Mouse (Mus musculus) CH12.LX (cell line): Measurements from ENCODE around the gene Flad1. TPM values are rescaled to one million over a fixed set of nuclear protein-coding genes. Genes with fewer than 3 reads are reported as not detected.

Experiments
- DNase-seq: peaks from one replicate; pipeline ENCODE4 v3.0.0-alpha.2; 2013; ENCODE audit errors: extremely low read depth
- H3K27ac ChIP-seq: 2 replicates; pipeline ENCODE4 v1.5.1; 2012; ENCODE audit warnings: low read depth, mild to moderate bottlenecking, control low read depth, moderate library complexity; ENCODE audit not compliant: insufficient read depth
- H3K27me3 ChIP-seq: replicated peaks from 2 replicates; pipeline ENCODE3; 2012; ENCODE audit warnings: inconsistent platforms
- H3K36me3 ChIP-seq, 2 experiments: replicated peaks in 1 of 2; 2 replicates each; pipeline versions ENCODE3 to v1.6.1; 2012; ENCODE audit warnings: inconsistent platforms in 1 of 2, low read length in 1 of 2, mild to moderate bottlenecking in 1 of 2, mixed read lengths in 1 of 2, moderate library complexity in 1 of 2; ENCODE audit not compliant: control insufficient read depth in 1 of 2, insufficient read depth in 1 of 2
- H3K4me1 ChIP-seq, 2 experiments: 2 replicates each; pipeline ENCODE4 v1.6.1; 2012; ENCODE audit warnings: inconsistent platforms in 1 of 2, moderate library complexity in 1 of 2; ENCODE audit not compliant: insufficient read depth in 2 of 2, control insufficient read depth in 1 of 2
- H3K4me2 ChIP-seq: 2 replicates; pipeline ENCODE4 v1.6.1; 2012; ENCODE audit warnings: low read depth, mild to moderate bottlenecking, control low read depth; ENCODE audit not compliant: poor library complexity, insufficient read depth, severe bottlenecking
- H3K4me3 ChIP-seq, 3 experiments: fragments of 150-350 bp in 1 of 3; sonication (generic) in 1 of 3; replicated peaks in 1 of 3; 2 replicates each; pipeline versions ENCODE3 to v1.5.1; 2011 to 2012; ENCODE audit warnings: low read depth in 2 of 3, low read length in 2 of 3, mild to moderate bottlenecking in 2 of 3, moderate library complexity in 2 of 3, control low read depth in 1 of 3, improper control_type of control experiment in 1 of 3, inconsistent platforms in 1 of 3, mixed read lengths in 1 of 3; ENCODE audit not compliant: poor library complexity in 1 of 3
- H3K79me2 ChIP-seq: replicated peaks from 2 replicates; pipeline ENCODE4 v1.6.1; 2012; ENCODE audit warnings: mild to moderate bottlenecking, moderate library complexity; ENCODE audit not compliant: control insufficient read depth, poor library complexity, insufficient read depth, severe bottlenecking; ENCODE audit errors: extremely low read depth
- H3K9ac ChIP-seq: 2 replicates; pipeline ENCODE4 v1.6.1; 2012; ENCODE audit warnings: low read depth, mild to moderate bottlenecking, control low read depth, moderate library complexity; ENCODE audit not compliant: insufficient read depth
- H3K9me3 ChIP-seq: replicated peaks from 2 replicates; pipeline ENCODE3; 2012; ENCODE audit warnings: low read length, inconsistent platforms, mixed read lengths
- BHLHE40 ChIP-seq: IDR thresholded peaks from 2 replicates; pipeline ENCODE4 v1.6.1; 2011; ENCODE audit warnings: mild to moderate bottlenecking, low read depth, low read length, improper control_type of control experiment
- CHD1 ChIP-seq: IDR thresholded peaks from 2 replicates; pipeline ENCODE4 v1.6.1; 2012; ENCODE audit warnings: low read depth, low read length, improper control_type of control experiment, inconsistent platforms
- CTCF ChIP-seq, 2 experiments: IDR thresholded peaks in 1 of 2; conservative IDR thresholded peaks in 1 of 2; 2 replicates each; pipeline ENCODE4 v1.5.1; 2011 to 2012; ENCODE audit warnings: low read depth in 2 of 2, low read length in 2 of 2, improper control_type of control experiment in 1 of 2, inconsistent platforms in 1 of 2, mild to moderate bottlenecking in 1 of 2, moderate library complexity in 1 of 2
- ELF1 ChIP-seq: IDR thresholded peaks from 2 replicates; pipeline ENCODE4 v1.6.1; 2014; ENCODE audit warnings: low read depth, mild to moderate bottlenecking, inconsistent platforms, low read length, improper control_type of control experiment
- EP300 ChIP-seq: IDR thresholded peaks from 2 replicates; pipeline ENCODE4 v1.6.1; 2011; ENCODE audit warnings: low read length, improper control_type of control experiment
- ETS1 ChIP-seq: conservative IDR thresholded peaks from 2 replicates; pipeline ENCODE4 v1.6.1; 2012; ENCODE audit warnings: low read depth, mild to moderate bottlenecking, inconsistent platforms, low read length, improper control_type of control experiment, moderate library complexity
- GABPA ChIP-seq: IDR thresholded peaks from 2 replicates; pipeline ENCODE4 v1.6.1; 2012; ENCODE audit warnings: low read depth, low read length, improper control_type of control experiment, inconsistent platforms; ENCODE audit not compliant: insufficient replicate concordance
- IRF4 ChIP-seq: IDR thresholded peaks from 2 replicates; pipeline ENCODE4 v1.6.1; 2014; ENCODE audit warnings: low read depth, mild to moderate bottlenecking, inconsistent platforms, low read length, improper control_type of control experiment
- JUN ChIP-seq: IDR thresholded peaks from 2 replicates; pipeline ENCODE4 v1.6.1; 2011; ENCODE audit warnings: low read depth, mild to moderate bottlenecking, low read length, improper control_type of control experiment, moderate library complexity; ENCODE audit not compliant: insufficient read depth
- JUND ChIP-seq: conservative IDR thresholded peaks from 2 replicates; pipeline ENCODE4 v1.6.1; 2011; ENCODE audit warnings: low read depth, low read length, improper control_type of control experiment
- KAT2A ChIP-seq: IDR thresholded peaks from 2 replicates; pipeline ENCODE4 v1.6.1; 2012; ENCODE audit warnings: low read length, improper control_type of control experiment, inconsistent platforms; ENCODE audit not compliant: insufficient replicate concordance
- MAX ChIP-seq: IDR thresholded peaks from 2 replicates; pipeline ENCODE4 v1.6.1; 2011; ENCODE audit warnings: low read length, improper control_type of control experiment
- MAZ ChIP-seq: IDR thresholded peaks from 2 replicates; pipeline ENCODE4 v1.6.1; 2012; ENCODE audit warnings: low read depth, mild to moderate bottlenecking, inconsistent platforms, low read length, improper control_type of control experiment, moderate library complexity
- MEF2A ChIP-seq: IDR thresholded peaks from 2 replicates; pipeline ENCODE4 v1.6.1; 2014; ENCODE audit warnings: low read depth, mild to moderate bottlenecking, inconsistent platforms, low read length, improper control_type of control experiment, borderline replicate concordance
- MYC ChIP-seq: IDR thresholded peaks from 2 replicates; pipeline ENCODE4 v1.6.1; 2011; ENCODE audit warnings: low read depth, mild to moderate bottlenecking, improper control_type of control experiment, low read length
- NELFE ChIP-seq: IDR thresholded peaks from 2 replicates; pipeline ENCODE4 v1.6.1; 2011; ENCODE audit warnings: low read depth, low read length, improper control_type of control experiment
- NRF1 ChIP-seq: IDR thresholded peaks from 2 replicates; pipeline ENCODE4 v1.6.1; 2014; ENCODE audit warnings: low read depth, mild to moderate bottlenecking, inconsistent platforms, low read length, improper control_type of control experiment, moderate library complexity
- PAX5 ChIP-seq: IDR thresholded peaks from 2 replicates; pipeline ENCODE4 v1.6.1; 2012; ENCODE audit warnings: low read length, inconsistent platforms, mixed read lengths
- POLR2A ChIP-seq: IDR thresholded peaks from 2 replicates; pipeline ENCODE4 v1.6.1; 2011; ENCODE audit warnings: low read depth, mild to moderate bottlenecking, improper control_type of control experiment, low read length
- POLR2AphosphoS2 ChIP-seq: IDR thresholded peaks from 2 replicates; pipeline ENCODE4 v1.6.1; 2011; ENCODE audit warnings: low read depth, low read length, improper control_type of control experiment
- RAD21 ChIP-seq: IDR thresholded peaks from 2 replicates; pipeline ENCODE4 v1.6.1; 2011; ENCODE audit warnings: low read depth, mild to moderate bottlenecking, low read length, improper control_type of control experiment, moderate library complexity
- RCOR1 ChIP-seq: conservative IDR thresholded peaks from 2 replicates; pipeline ENCODE4 v1.6.1; 2012; ENCODE audit warnings: low read depth, mild to moderate bottlenecking, inconsistent platforms, low read length, improper control_type of control experiment
- SIN3A ChIP-seq: IDR thresholded peaks from 2 replicates; pipeline ENCODE4 v1.6.1; 2012; ENCODE audit warnings: low read length, improper control_type of control experiment, inconsistent platforms
- SMC3 ChIP-seq: IDR thresholded peaks from 2 replicates; pipeline ENCODE4 v1.6.1; 2011; ENCODE audit warnings: low read depth, low read length, improper control_type of control experiment
- TBP ChIP-seq: conservative IDR thresholded peaks from 2 replicates; pipeline ENCODE4 v1.6.1; 2011; ENCODE audit warnings: low read depth, low read length, improper control_type of control experiment
- TCF12 ChIP-seq: IDR thresholded peaks from 2 replicates; pipeline ENCODE4 v1.6.1; 2014; ENCODE audit warnings: low read depth, mild to moderate bottlenecking, inconsistent platforms, low read length, improper control_type of control experiment
- UBTF ChIP-seq: IDR thresholded peaks from 2 replicates; pipeline ENCODE4 v1.6.1; 2012; ENCODE audit warnings: low read depth, mild to moderate bottlenecking, inconsistent platforms, low read length, improper control_type of control experiment, moderate library complexity
- USF1 ChIP-seq: IDR thresholded peaks from 2 replicates; pipeline ENCODE4 v1.6.1; 2014; ENCODE audit warnings: low read depth, mild to moderate bottlenecking, inconsistent platforms, low read length, improper control_type of control experiment
- ZC3H11A ChIP-seq: IDR thresholded peaks from 2 replicates; pipeline ENCODE4 v1.6.1; 2012; ENCODE audit warnings: low read depth, mild to moderate bottlenecking, inconsistent platforms, low read length, improper control_type of control experiment
- ZMIZ1 ChIP-seq: IDR thresholded peaks from 2 replicates; pipeline ENCODE4 v1.6.1; 2012; ENCODE audit warnings: low read depth, mild to moderate bottlenecking, inconsistent platforms, low read length, improper control_type of control experiment
- ZNF384 ChIP-seq: IDR thresholded peaks from 2 replicates; pipeline ENCODE4 v1.6.1; 2012; ENCODE audit warnings: low read depth, low read length, improper control_type of control experiment, inconsistent platforms
- dilution Hi-C: fragments of 300-500 bp; cut with MboI; formaldehyde crosslinking; loops from 2 replicates; pipeline ENCODE4 v1.14.3; 2020; ENCODE audit warnings: low sequenced_read_pairs; ENCODE audit not compliant: extremely low pct_unique_long_range_greater_than_20kb, extremely low pct_ligation_motif_present
- in situ Hi-C: fragments of 300-500 bp; cut with MboI; formaldehyde crosslinking; loops from 3 replicates; pipeline ENCODE4 v1.14.3; 2019; ENCODE audit warnings: low sequenced_read_pairs, low pct_ligation_motif_present, low pct_unique_long_range_greater_than_20kb, mixed read lengths
- polyA plus RNA-seq: library from polyadenylated mRNA; unstranded; fragments of >175 nt; gene quantifications from 2 replicates; pipeline ENCODE4 v1.2.1, GENCODE M21; 2012; ENCODE audit warnings: low read depth; ENCODE audit not compliant: insufficient read length
- total RNA-seq, 2 experiments: library from RNA; depleted of rRNA; stranded (reverse); fragments of 300-350 nt in 1 of 2; fragments of >200 nt in 1 of 2; gene quantifications; 2 replicates each; pipeline ENCODE4 v1.2.3; 2012 to 2014

Flad1 gene
- total and polyA plus RNA-seq, 3 experiments, result 26.0 to 31.1 (median 26.9) TPM

GRCm38 (mm10) chr3:89394894-89395256 is 16.8 kb downstream of the Flad1 start (continued):
- TF ChIP-seq UBTF (no peak), GABPA (no peak), EP300 (no peak), ZC3H11A (no peak), ETS1 (0 out of 2 replicates have a peak, but pooled peaks have one; percentile 7), JUND (no peak), RCOR1 (no peak), PAX5 (no peak), JUN (no peak), NELFE (no peak), POLR2AphosphoS2 (no peak), CTCF (conservative IDR thresholded peaks at IDR 0.05 in 1 of 2, IDR thresholded peaks at IDR 0.05 in 1 of 2; ENCODE audit: low read depth in 2 of 2, low read length in 2 of 2) (no peak), SIN3A (peak; percentile 81), POLR2A (no peak), ZMIZ1 (no peak), TBP (no peak; the same call in 1 of the 2 replicates), ELF1 (peak; percentile 56; the same call in 1 of the 2 replicates), MYC (no peak)

DNA sequence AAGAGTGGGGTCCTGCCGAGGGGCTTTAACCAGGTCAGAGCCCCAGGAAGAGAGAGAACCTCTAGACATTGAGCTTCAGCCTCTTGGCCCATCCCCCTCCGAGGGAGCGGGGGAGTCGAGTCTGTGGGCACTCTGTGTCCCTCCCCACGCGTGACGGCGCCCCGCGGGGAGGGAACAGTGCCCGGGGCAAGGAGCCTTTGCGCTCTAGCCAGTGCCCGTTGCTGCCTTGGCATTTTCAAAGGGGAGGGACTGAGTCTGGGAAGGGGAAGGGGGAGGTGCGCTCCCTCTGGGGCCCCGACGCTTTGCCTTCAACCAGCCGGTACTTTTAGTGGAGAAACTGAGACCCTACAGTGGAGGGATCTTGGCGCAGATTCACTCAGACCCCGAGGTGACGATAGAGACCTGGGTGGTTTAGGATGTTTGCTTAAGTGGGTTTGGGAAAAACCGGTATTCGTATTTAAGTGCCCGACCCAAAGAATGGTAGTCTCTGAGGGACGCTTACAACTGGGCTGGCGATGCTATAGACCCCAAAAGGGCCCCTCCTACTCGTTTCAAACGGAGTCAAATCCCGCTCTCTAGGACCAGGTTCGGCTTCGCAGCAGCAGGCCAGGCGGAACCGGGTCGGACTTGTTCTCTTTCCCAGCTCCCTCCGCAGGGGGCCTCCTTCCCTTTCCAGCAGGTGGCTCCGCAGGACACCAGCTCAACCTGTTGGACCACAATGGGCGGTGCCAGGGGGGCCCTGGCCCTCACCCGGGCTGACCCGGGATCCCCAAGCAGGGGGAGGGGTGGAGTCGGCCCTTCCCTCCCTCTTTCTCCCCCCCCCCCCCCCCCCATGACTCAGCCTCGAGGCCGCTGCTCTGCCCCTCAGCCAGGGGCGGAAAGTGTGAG is 17.4 kb downstream of the Flad1 start, which contains the start of gene Zbtb7b:
Zbtb7b (minus strand) TSS at position 771 of the 888 bp plus-strand sequence.
- Histone ChIP-seq H3K9ac (peak within 1 kb of the TSS; percentile 55), H3K4me2 (peak within 1 kb of the TSS; percentile 94), H3K9me3 (no peaks in the 10 kb centered on the region), H3K27me3 (no peaks in the 10 kb centered on the region), H3K4me3 (peak within 1 kb of the TSS; percentile 54 to 81 (median 71)), H3K36me3 (peaks cover 2 to 10% of the 10 kb centered on the region in 2 experiments), H3K27ac (peak within 1 kb of the TSS; percentile 96), H3K79me2 (peaks cover 9% of the 10 kb centered on the region; the same call in 1 of the 2 replicates), H3K4me1 (peaks cover 0 to 44% of the 10 kb centered on the region in 2 experiments; a peak in 3 of 4 replicates)
- DNase-seq, result peak; percentile 80
- dilution Hi-C loops, result no loop called here
- in situ Hi-C loops, result no loop called here
- TF ChIP-seq TCF12 (peak; percentile 75; the same call in 1 of the 2 replicates), CHD1 (peak; percentile 78; the same call in 1 of the 2 replicates), ZC3H11A (no peak), TBP (0 out of 2 replicates have a peak, but pooled peaks have one; percentile 47), ZMIZ1 (no peak; the same call in none of the 2 replicates), NELFE (no peak; the same call in 1 of the 2 replicates), USF1 (no peak), ZNF384 (no peak), UBTF (0 out of 2 replicates have a peak, but pooled peaks have one; percentile 48), POLR2A (peak; percentile 32), MEF2A (no peak), IRF4 (peak; percentile 20), PAX5 (no peak), RAD21 (peak; percentile 18), POLR2AphosphoS2 (peak; percentile 59; the same call in 1 of the 2 replicates), SMC3 (peak; percentile 32), MAZ (peak; percentile 23; the same call in 1 of the 2 replicates), ELF1 (no peak), NRF1 (no peak), JUN (no peak), RCOR1 (no peak), EP300 (no peak; the same call in 1 of the 2 replicates), MAX (peak; percentile 18), MYC (peak; percentile 20; the same call in 1 of the 2 replicates), CTCF (conservative IDR thresholded peaks at IDR 0.05 in 1 of 2, IDR thresholded peaks at IDR 0.05 in 1 of 2; ENCODE audit: low read depth in 2 of 2, low read length in 2 of 2) (peak in 1 of 2 experiments; percentile 52; a peak in 2 of 4 replicates), KAT2A (no peak), BHLHE40 (no peak; the same call in none of the 2 replicates), SIN3A (no peak; the same call in none of the 2 replicates), GABPA (no peak)
